ENCODE assay signal across 9 mouse cellular contexts in the genomic region with DNA sequence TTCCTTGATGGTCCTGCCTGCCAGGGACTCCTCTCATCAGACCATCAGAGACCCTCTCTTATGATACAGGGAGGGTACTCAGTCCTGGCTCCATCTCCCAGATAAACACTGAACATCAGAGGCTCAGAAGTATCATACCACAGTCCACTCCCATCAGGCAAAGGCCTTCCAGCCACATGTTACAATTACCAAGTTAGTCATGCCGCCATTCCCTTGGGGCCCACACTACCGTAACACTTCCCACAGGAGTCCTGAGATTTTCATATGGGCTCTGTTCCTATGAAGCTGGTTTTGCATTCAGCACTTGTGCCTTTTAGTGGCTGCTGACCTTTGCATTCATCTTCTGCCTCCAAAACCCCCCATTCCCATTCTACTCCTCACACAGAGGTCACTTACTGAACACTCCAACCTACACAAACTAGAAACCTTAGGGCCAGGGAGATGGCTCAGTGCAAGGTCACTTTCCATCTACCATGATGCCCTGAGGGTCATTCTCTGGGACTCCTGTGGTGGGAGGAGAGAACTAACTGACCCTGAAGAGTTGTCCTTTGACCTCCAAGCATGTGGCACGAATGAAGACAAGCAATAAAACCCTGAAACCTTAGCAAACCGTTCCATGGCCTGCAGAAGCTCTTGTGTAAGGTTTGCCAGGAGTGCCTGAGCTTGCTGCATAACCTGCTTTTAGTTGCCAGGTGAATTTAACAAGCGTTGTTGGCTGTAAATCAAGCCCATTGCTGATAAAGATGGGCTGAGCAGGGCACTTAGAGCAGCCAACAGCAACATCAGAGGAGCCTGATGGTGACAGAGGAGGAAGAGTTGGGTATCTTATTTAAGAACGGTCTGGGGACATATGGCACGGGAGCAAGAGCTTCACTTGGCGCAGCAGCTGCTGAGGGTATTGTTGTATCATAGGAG.
DNase-seq lines count a peak whose midpoint lies in the region; ATAC-seq lines count a peak whose summit lies in the region.
"Had no signal": no experiment of that assay in that cellular context is flagged by ENCODE, and none has a peak within 500 bp of the region (broad histone marks: within the 10 kb centered on the region; RNA-seq: fewer than 3 reads in every experiment).

No protein-coding gene starts in this region.

- no peaks in the 10 kb centered on the region for H3K9me3 ChIP-seq in embryonic facial prominence, embryonic 15.5 days (replicated peaks)
- no peaks in the 10 kb centered on the region for H3K9me3 ChIP-seq in intestine, embryonic 15.5 days
- no peaks in the 10 kb centered on the region for H3K9me3 ChIP-seq in neural tube, embryonic 15.5 days (replicated peaks)

- ATAC-seq in embryonic facial prominence, embryonic 15.5 days (ENCODE audit: insufficient number of reproducible peaks, low FRiP score, low TSS enrichment, low read depth), result peak; percentile 25; the same call in 1 of the 2 replicates
- no peak for ATAC-seq in intestine, embryonic 15.5 days
- no peak for ATAC-seq in neural tube, embryonic 15.5 days (ENCODE audit: low FRiP score)

- no peaks in the 10 kb centered on the region for H3K27me3 ChIP-seq in embryonic facial prominence, embryonic 15.5 days
- H3K27me3 ChIP-seq in intestine, embryonic 15.5 days (replicated peaks), result no peaks in the 10 kb centered on the region
- H3K27me3 ChIP-seq in neural tube, embryonic 15.5 days (replicated peaks), result no peaks in the 10 kb centered on the region

- no peak overlapping the region for H3K4me3 ChIP-seq in embryonic facial prominence, embryonic 15.5 days (replicated peaks)
- H3K4me3 ChIP-seq in intestine, embryonic 15.5 days (replicated peaks), result no peak overlapping the region
- no peak overlapping the region for H3K4me3 ChIP-seq in neural tube, embryonic 15.5 days (replicated peaks)

- H3K36me3 ChIP-seq in embryonic facial prominence, embryonic 15.5 days, result no peaks in the 10 kb centered on the region
- no peaks in the 10 kb centered on the region for H3K36me3 ChIP-seq in intestine, embryonic 15.5 days
- no peaks in the 10 kb centered on the region for H3K36me3 ChIP-seq in neural tube, embryonic 15.5 days

- H3K4me2 ChIP-seq in embryonic facial prominence, embryonic 15.5 days (replicated peaks), result no peak overlapping the region
- H3K4me2 ChIP-seq in intestine, embryonic 15.5 days (replicated peaks), result no peak overlapping the region
- H3K4me2 ChIP-seq in neural tube, embryonic 15.5 days, result no peak overlapping the region

- H3K4me1 ChIP-seq in embryonic facial prominence, embryonic 15.5 days, result peaks cover 28% of the 10 kb centered on the region
- H3K4me1 ChIP-seq in intestine, embryonic 15.5 days (replicated peaks), result peaks cover 14% of the 10 kb centered on the region
- peaks cover 29% of the 10 kb centered on the region for H3K4me1 ChIP-seq in neural tube, embryonic 15.5 days

- H3K27ac ChIP-seq in embryonic facial prominence, embryonic 15.5 days (replicated peaks), result 0 out of 2 replicates have a peak overlapping the region, but pooled peaks have one; percentile 13
- H3K27ac ChIP-seq in intestine, embryonic 15.5 days, result peak overlapping the region; percentile 6; the same call in 1 of the 2 replicates
- H3K27ac ChIP-seq in neural tube, embryonic 15.5 days (replicated peaks), result peak overlapping the region; percentile 57; the same call in 1 of the 2 replicates
- H3K27ac ChIP-seq: macrophage had no signal

- WGBS in embryonic facial prominence, embryonic 15.5 days, result 59% methylated on average over 8 of the region's 8 CpGs
- WGBS in intestine, embryonic 15.5 days, result 58% methylated on average over 8 of the region's 8 CpGs
- 42% methylated on average over 8 of the region's 8 CpGs for WGBS in neural tube, embryonic 15.5 days

- H3K9ac ChIP-seq in embryonic facial prominence, embryonic 15.5 days, result no peak overlapping the region
- no peak overlapping the region for H3K9ac ChIP-seq in intestine, embryonic 15.5 days
- H3K9ac ChIP-seq in neural tube, embryonic 15.5 days (replicated peaks), result no peak overlapping the region

- DNase-seq in kidney, adult 18-20 months, result peak; percentile 13
- DNase-seq in kidney, postnatal 10 days, result no peak
- DNase-seq in ovary, postnatal 10 days (ENCODE audit: low spot score), result no peak
- no peak for DNase-seq in layer of hippocampus, adult 11-12 months (ENCODE audit: low spot score)
- no peak for DNase-seq in liver

Comparison
In these comparisons a context has a peak if more than half of its experiments do, and no peak if none do; other contexts are left out.
1. H3K27ac ChIP-seq: peak in every context shown above with its lines; median percentile 57 in neural tube, embryonic 15.5 days; 13 in embryonic facial prominence, embryonic 15.5 days; 6 in intestine, embryonic 15.5 days.